Comparison of ENCODE assay signal across 10 mouse cellular contexts in the genomic region with DNA sequence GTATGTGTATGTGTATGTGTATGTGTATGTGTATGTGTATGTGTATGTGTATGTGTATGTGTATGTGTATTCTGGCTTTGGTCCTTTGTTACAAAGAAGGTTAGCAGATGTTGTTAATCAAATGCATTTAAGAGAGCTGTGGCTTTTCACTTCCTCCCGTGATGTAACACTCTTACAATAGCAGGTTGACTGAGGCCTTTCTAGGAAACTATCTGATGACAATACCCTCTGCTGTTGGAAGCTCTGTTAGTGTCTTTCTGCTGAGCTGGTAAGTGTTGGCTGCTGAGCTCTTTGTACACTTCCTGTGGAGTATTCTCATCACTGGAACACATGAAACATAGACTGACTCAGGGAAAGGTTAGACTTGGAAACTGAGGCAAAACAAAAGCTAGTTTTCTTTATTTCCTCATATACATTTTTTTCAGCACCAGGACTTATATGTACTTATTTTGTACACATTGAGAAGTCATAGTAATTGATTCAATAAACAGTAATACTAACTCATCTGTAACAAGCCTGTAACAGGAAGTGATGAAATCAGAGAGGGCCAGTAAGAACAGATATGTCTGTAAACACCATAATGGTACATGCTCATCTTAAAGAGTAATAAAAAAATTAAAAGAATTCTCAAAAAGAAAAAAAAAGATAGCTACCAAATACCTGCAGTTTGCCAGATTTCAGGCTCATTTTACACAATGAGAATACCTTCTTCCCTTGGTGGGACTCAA. TPM values are rescaled to one million over a fixed set of nuclear protein-coding genes. Genes with fewer than 3 reads are reported as not detected.
A peak's percentile ranks its signal among the peaks of the same experiment; 100 is the strongest.
DNase-seq lines count a peak whose midpoint lies in the region.
"Had no signal": no experiment of that assay in that cellular context is flagged by ENCODE, and none has a peak within 500 bp of the region (broad histone marks: within the 10 kb centered on the region; RNA-seq: fewer than 3 reads in every experiment).

No protein-coding gene starts in this region.

- peak; percentile 90 for DNase-seq in heart, adult 11 months
- DNase-seq in heart, postnatal 4 days: no peak
- DNase-seq in lung, postnatal 25 days (ENCODE audit: low spot score): peak; percentile 50
- DNase-seq in lung, postnatal 4 days: no peak
- DNase-seq in T-cell, adult 2 months (ENCODE audit: low spot score): peak; percentile 83
- peak; percentile 90 for DNase-seq in naive thymus-derived CD4-positive, alpha-beta T cell, adult 2 months (ENCODE audit: low read depth)
- DNase-seq in right cerebral cortex, postnatal 36 days (ENCODE audit: low spot score in 2 of 2): no peak
- DNase-seq in embryo, embryonic 9.5 days (ENCODE audit: extremely low spot score): no peak
- DNase-seq: cerebellum, postnatal 10 days had no signal

RNA-seq across cellular contexts. Expression of gene Gm17571, which starts 2.9 kb away (rescaled TPM):
- total RNA-seq in heart, postnatal 4 days (2021): not detected
- total RNA-seq: megakaryocyte-erythroid progenitor cell, adult 5-6 weeks had no signal

Comparison
In these comparisons a context has a peak if more than half of its experiments do, and no peak if none do; other contexts are left out.
1. DNase-seq: peak in heart, adult 11 months (single experiment), lung, postnatal 25 days (single experiment), T-cell, adult 2 months (single experiment) and naive thymus-derived CD4-positive, alpha-beta T cell, adult 2 months (single experiment); none in heart, postnatal 4 days (single experiment), lung, postnatal 4 days (0 of 2), right cerebral cortex, postnatal 36 days (0 of 2) and embryo, embryonic 9.5 days (single experiment).